20 mouse cellular contexts compared by ENCODE assay signal in the genomic region with DNA sequence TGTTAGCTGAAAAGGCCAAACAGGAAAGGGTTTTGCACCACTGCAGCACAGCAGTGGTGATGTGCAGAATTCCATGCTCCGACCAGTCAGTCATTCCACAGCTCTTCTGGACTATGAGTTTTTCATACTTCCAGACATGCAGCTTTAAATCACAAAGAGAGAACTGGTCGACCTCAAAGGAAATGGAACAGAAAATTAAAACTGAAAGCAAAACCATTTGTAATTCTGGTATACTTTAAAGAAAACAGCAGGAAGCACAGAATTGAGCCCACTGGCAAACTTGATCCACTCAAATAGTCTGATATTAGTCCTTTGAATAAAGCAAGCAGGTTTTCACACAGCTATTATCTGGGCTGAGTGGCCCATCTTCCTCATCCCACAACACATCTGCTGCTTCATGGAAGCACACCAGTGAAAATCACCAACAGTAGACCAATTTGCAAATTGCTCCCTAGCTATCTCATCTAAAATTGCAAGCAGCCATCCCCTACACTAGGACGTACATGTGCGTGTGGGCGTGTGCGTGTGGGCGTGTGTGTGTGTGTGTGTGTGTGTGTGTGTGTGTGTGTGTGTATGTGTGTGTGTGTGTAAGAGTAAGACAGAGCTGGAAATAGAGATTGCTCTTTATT.
A peak's percentile ranks its signal among the peaks of the same experiment; 100 is the strongest.
DNase-seq lines count a peak whose midpoint lies in the region; ATAC-seq and TF ChIP-seq lines count a peak whose summit lies in the region.
"Had no signal": no experiment of that assay in that cellular context is flagged by ENCODE, and none has a peak within 500 bp of the region (broad histone marks: within the 10 kb centered on the region; RNA-seq: fewer than 3 reads in every experiment).

No protein-coding gene starts in this region.

- dilution Hi-C loops in CH12.LX (cut with MboI; ENCODE audit: extremely low pct_ligation_motif_present, extremely low pct_unique_long_range_greater_than_20kb, low sequenced_read_pairs), result no loop called here

- no peak overlapping the region for H3K27ac ChIP-seq in neural tube, embryonic 15.5 days (replicated peaks)
- H3K27ac ChIP-seq in CH12.LX (ENCODE audit: insufficient read depth, low read depth), result no peak overlapping the region
- no peak overlapping the region for H3K27ac ChIP-seq in gastrocnemius, adult 2 months
- H3K27ac ChIP-seq: embryonic facial prominence, embryonic 12.5 days; liver, embryonic 14.5 days; neural tube, embryonic 12.5 days had no signal

- H3K27me3 ChIP-seq in neural tube, embryonic 15.5 days (replicated peaks), result no peaks in the 10 kb centered on the region
- no peaks in the 10 kb centered on the region for H3K27me3 ChIP-seq in CH12.LX (replicated peaks)
- H3K27me3 ChIP-seq: embryonic facial prominence, embryonic 12.5 days; heart, embryonic 12.5 days; neural tube, embryonic 12.5 days had no signal

- no peak for TF ChIP-seq CTCF in CH12.LX (conservative IDR thresholded peaks at IDR 0.05 in 1 of 2, IDR thresholded peaks at IDR 0.05 in 1 of 2; ENCODE audit: low read depth in 2 of 2, low read length in 2 of 2)
- no peak for TF ChIP-seq CTCF in gastrocnemius, adult 2 months (IDR thresholded peaks at IDR 0.05)

- WGBS in neural tube, embryonic 15.5 days, result 78% methylated on average over 7 of the region's 7 CpGs

- no peak overlapping the region for H3K4me2 ChIP-seq in neural tube, embryonic 15.5 days
- H3K4me2 ChIP-seq in CH12.LX (ENCODE audit: insufficient read depth, low read depth, poor library complexity, severe bottlenecking), result peak overlapping the region; percentile 60; the same call in 1 of the 2 replicates
- H3K4me2 ChIP-seq: embryonic facial prominence, embryonic 12.5 days; heart, embryonic 12.5 days; neural tube, embryonic 12.5 days had no signal

- no peaks in the 10 kb centered on the region for H3K9me3 ChIP-seq in neural tube, embryonic 15.5 days (replicated peaks)
- no peaks in the 10 kb centered on the region for H3K9me3 ChIP-seq in CH12.LX (replicated peaks; ENCODE audit: low read length)
- H3K9me3 ChIP-seq: embryonic facial prominence, embryonic 12.5 days; heart, embryonic 12.5 days; neural tube, embryonic 12.5 days had no signal

- H3K4me3 ChIP-seq in neural tube, embryonic 15.5 days (replicated peaks), result no peak overlapping the region
- H3K4me3 ChIP-seq in CH12.LX (replicated peaks in 1 of 3; ENCODE audit: low read depth in 2 of 3, low read length in 2 of 3, poor library complexity in 1 of 3), result no peak overlapping the region
- no peak overlapping the region for H3K4me3 ChIP-seq in gastrocnemius, adult 2 months
- H3K4me3 ChIP-seq: embryonic facial prominence, embryonic 12.5 days; heart, embryonic 12.5 days; neural tube, embryonic 12.5 days had no signal

- intact Hi-C loops in gastrocnemius, adult 2 months (cut with DNase I), result no loop called here

- TF ChIP-seq EP300 in CH12.LX (IDR thresholded peaks at IDR 0.05; ENCODE audit: low read length), result no peak

- TF ChIP-seq RAD21 in CH12.LX (IDR thresholded peaks at IDR 0.05; ENCODE audit: low read depth, low read length), result no peak

- TF ChIP-seq POLR2A in CH12.LX (IDR thresholded peaks at IDR 0.05; ENCODE audit: low read depth, low read length), result no peak

- H3K36me3 ChIP-seq in neural tube, embryonic 15.5 days, result no peaks in the 10 kb centered on the region
- H3K36me3 ChIP-seq in CH12.LX (replicated peaks in 1 of 2; ENCODE audit: control insufficient read depth in 1 of 2, insufficient read depth in 1 of 2, low read length in 1 of 2), result no peaks in the 10 kb centered on the region
- H3K36me3 ChIP-seq: embryonic facial prominence, embryonic 12.5 days; G1E; heart, embryonic 12.5 days; neural tube, embryonic 12.5 days had no signal

- H3K9ac ChIP-seq in neural tube, embryonic 15.5 days (replicated peaks), result no peak overlapping the region
- H3K9ac ChIP-seq in CH12.LX (ENCODE audit: insufficient read depth, low read depth), result no peak overlapping the region; the same call in 1 of the 2 replicates
- H3K9ac ChIP-seq: embryonic facial prominence, embryonic 12.5 days; heart, embryonic 12.5 days; liver, embryonic 14.5 days; neural tube, embryonic 12.5 days had no signal

- no peaks in the 10 kb centered on the region for H3K79me2 ChIP-seq in CH12.LX (replicated peaks; ENCODE audit: control insufficient read depth, extremely low read depth, insufficient read depth, poor library complexity, severe bottlenecking)

- H3K4me1 ChIP-seq in neural tube, embryonic 15.5 days, result no peaks in the 10 kb centered on the region
- peaks cover 7 to 14% of the 10 kb centered on the region in 2 experiments for H3K4me1 ChIP-seq in CH12.LX (ENCODE audit: control insufficient read depth in 1 of 2, insufficient read depth in 2 of 2)
- H3K4me1 ChIP-seq: embryonic facial prominence, embryonic 12.5 days; heart, embryonic 12.5 days; neural tube, embryonic 12.5 days had no signal

- no peak for DNase-seq in neural tube, embryonic 10.5 days (ENCODE audit: extremely low spot score, low spot score)
- DNase-seq in CH12.LX (ENCODE audit: extremely low read depth), result no peak
- DNase-seq in induced T-regulatory cell, adult 2 months (ENCODE audit: low read depth), result peak; percentile 72
- peak; percentile 75 for DNase-seq in telencephalon, adult 2 months (ENCODE audit: low read depth, low spot score)
- DNase-seq in c-Kit-positive CD71-positive TER-119-positive erythroid progenitor cells, embryonic 14.5 days (ENCODE audit: low spot score), result no peak
- DNase-seq in gastrocnemius, adult 2 months, result no peak
- DNase-seq: adrenal gland, postnatal 36 days; cerebellum, adult 11 months; cerebellum, postnatal 36 days; gastrocnemius, postnatal 10 days; kidney, adult 11 months; kidney, postnatal 25 days; midbrain, embryonic 14.5 days; thymus, adult 2 months had no signal

- in situ Hi-C loops in CH12.LX (cut with MboI; ENCODE audit: low pct_ligation_motif_present, low pct_unique_long_range_greater_than_20kb, low sequenced_read_pairs), result no loop called here

- ATAC-seq in neural tube, embryonic 15.5 days (ENCODE audit: low FRiP score), result peak; percentile 66; the same call in 1 of the 2 replicates

TF ChIP-seq in CH12.LX, 34 proteins besides CTCF, POLR2A, EP300 and RAD21:
- TF ChIP-seq ZMIZ1 (IDR thresholded peaks at IDR 0.05; ENCODE audit: low read depth, low read length), result no peak
- TF ChIP-seq SMC3 (IDR thresholded peaks at IDR 0.05; ENCODE audit: low read depth, low read length), result no peak
- TF ChIP-seq POLR2AphosphoS2 (IDR thresholded peaks at IDR 0.05; ENCODE audit: low read depth, low read length), result no peak
- no peak for TF ChIP-seq HCFC1 (IDR thresholded peaks at IDR 0.05; ENCODE audit: low read depth, low read length)
- no peak for TF ChIP-seq UBTF (IDR thresholded peaks at IDR 0.05; ENCODE audit: low read depth, low read length)
- no peak for TF ChIP-seq USF2 (conservative IDR thresholded peaks at IDR 0.05; ENCODE audit: low read depth, low read length)
- TF ChIP-seq IRF4 (IDR thresholded peaks at IDR 0.05; ENCODE audit: low read depth, low read length), result no peak
- no peak for TF ChIP-seq NRF1 (IDR thresholded peaks at IDR 0.05; ENCODE audit: low read depth, low read length)
- no peak for TF ChIP-seq ZNF384 (IDR thresholded peaks at IDR 0.05; ENCODE audit: low read depth, low read length)
- TF ChIP-seq NELFE (IDR thresholded peaks at IDR 0.05; ENCODE audit: low read depth, low read length), result no peak

Comparison
In these comparisons a context has a peak if more than half of its experiments do, and no peak if none do; other contexts are left out.
1. DNase-seq: peak in induced T-regulatory cell, adult 2 months (single experiment) and telencephalon, adult 2 months (single experiment); none in neural tube, embryonic 10.5 days (single experiment), CH12.LX (single experiment), c-Kit-positive CD71-positive TER-119-positive erythroid progenitor cells, embryonic 14.5 days (single experiment) and gastrocnemius, adult 2 months (single experiment).